Mouse (Mus musculus) heart, embryonic 10.5 days (tissue): ENCODE measurements at regions not wholly inside any gene's neighbourhood (a gene's known extent, or its start where the extent isn't known, plus 50 kb on each side); places are given as distances from the start of the nearest gene placed in this dataset.
A peak's percentile ranks its signal among the peaks of the same experiment; 100 is the strongest.

ENCODE experiments used
- DNase-seq: peaks from one replicate; pipeline ENCODE4 v3.0.0-alpha.2; 2017; ENCODE audit warnings: low spot score
- H3K27ac ChIP-seq: fragments of 300-500 bp; sonication (generic); 2 replicates; pipeline ENCODE4 v1.5.1; 2016; ENCODE audit warnings: mild to moderate bottlenecking
- H3K27me3 ChIP-seq: fragments of 300-500 bp; sonication (generic); 2 replicates; pipeline ENCODE4 v1.6.1; 2016; ENCODE audit warnings: mild to moderate bottlenecking; ENCODE audit not compliant: poor library complexity, insufficient read depth, severe bottlenecking
- H3K36me3 ChIP-seq: fragments of 300-500 bp; sonication (generic); 2 replicates; pipeline ENCODE4 v1.6.1; 2016; ENCODE audit warnings: mild to moderate bottlenecking, moderate library complexity
- H3K4me1 ChIP-seq: fragments of 300-500 bp; sonication (generic); 2 replicates; pipeline ENCODE4 v1.6.1; 2016; ENCODE audit warnings: mild to moderate bottlenecking
- H3K4me3 ChIP-seq: fragments of 300-500 bp; sonication (generic); 2 replicates; pipeline ENCODE4 v1.5.1; 2016; ENCODE audit warnings: mild to moderate bottlenecking, moderate library complexity
- H3K9me3 ChIP-seq: fragments of 300-500 bp; sonication (generic); 2 replicates; pipeline ENCODE4 v1.6.1; 2016; ENCODE audit warnings: mild to moderate bottlenecking, moderate library complexity
- WGBS: fragments of 180-500 bp; shearing (Covaris S2); methylation state at CpG from one replicate; pipeline ENCODE4 v1.1.7; 2016; 5-methylcytosine and 5-hydroxymethylcytosine counted together

DNA sequence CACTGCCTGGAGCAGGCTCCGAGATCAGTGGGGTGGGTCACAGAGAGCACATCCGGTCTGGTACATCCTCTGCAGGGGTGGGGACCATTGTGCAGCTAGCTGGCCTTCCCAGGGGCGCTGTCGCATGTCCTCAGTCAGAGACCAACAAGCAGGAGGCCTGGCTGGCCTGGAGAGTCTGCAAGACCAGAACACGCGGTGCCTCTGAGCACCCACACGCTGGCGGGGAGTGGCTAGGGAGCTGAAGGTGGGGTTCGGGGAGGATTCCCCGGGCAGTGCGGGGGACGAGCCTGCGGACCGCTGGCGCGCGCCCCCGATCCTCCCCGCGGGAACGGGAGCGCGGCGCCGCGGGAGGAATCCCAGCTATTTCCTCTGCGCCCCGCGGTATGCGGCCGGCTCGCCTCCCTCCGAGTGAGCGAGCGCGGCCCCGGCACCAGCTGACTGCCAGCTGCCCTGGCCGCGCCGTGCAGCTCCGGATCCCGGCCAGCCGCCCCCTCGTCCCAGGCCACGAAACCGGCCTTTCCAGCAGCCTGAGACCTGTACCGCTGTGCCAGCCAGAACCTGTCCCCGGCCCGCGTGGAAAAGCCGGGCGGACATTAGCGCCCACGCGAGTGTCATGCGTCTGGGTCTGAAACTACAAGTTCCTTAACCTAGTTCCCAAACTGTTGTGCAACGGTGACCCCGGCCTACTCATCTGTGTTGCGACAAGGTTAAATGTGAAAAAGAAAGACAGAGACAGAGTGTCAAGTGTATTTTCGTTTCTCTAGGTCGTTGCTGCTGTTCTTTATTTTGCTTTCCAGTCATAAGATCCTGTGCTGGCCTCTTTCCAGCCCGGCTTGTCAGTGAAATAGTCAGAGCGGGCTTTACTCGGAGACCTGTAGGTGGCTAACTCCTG is 61.2 kb downstream of the Pkdcc start:
- H3K27me3 ChIP-seq: peaks cover 14% of the 10 kb centered on the region; the same call in 1 of the 2 replicates
- H3K36me3 ChIP-seq: no peaks in the 10 kb centered on the region
- WGBS: 3% methylated on average over 64 of the region's 64 CpGs
- DNase-seq: peak; percentile 92
- H3K9me3 ChIP-seq: no peaks in the 10 kb centered on the region
- peak overlapping the region; percentile 61 for H3K4me3 ChIP-seq
- peak overlapping the region; percentile 91 for H3K27ac ChIP-seq
- peaks cover 62% of the 10 kb centered on the region for H3K4me1 ChIP-seq

DNA sequence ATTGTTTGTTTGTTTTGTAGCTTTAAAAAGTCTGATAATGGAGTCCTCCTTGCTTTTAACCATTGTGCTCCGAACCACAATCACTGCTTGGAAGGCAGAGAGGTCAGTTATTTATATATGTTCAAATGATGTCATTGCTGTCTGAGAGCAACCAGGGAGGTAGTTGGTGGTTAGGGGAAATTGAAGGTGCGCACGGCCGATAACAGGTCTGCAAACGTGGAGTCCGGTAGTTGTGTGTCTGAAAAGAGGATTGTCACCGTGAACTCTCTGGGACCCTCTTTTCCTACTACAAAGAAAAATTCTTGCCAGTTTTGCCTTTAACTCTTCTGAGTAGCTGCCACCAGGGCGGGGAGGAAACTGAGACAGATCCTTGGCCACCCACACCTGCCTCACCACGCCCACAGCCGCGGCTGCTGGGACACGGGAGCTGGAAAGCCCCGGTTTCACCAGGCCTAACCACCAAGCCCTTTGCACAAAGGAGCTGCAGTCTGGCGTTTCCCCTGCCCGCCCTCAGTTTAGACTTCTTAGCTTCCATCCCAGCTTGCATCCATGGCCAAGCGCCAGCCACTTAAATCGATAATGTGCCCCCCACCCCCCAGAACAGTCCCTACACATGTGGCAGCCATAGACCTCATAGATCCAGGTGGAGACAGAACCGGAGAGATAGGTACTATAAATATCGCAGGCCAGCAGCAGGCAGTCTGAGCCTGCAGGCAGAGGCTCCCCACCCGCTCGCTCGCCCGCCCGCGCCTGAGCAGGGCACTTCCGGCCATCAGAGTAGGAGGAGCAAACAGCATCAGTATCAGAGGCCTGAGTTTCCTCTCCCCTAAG is 62.2 kb downstream of the Pkdcc start:
- Histone ChIP-seq H3K9me3 (no peaks in the 10 kb centered on the region), H3K36me3 (no peaks in the 10 kb centered on the region), H3K27me3 (peaks cover 14% of the 10 kb centered on the region; the same call in 1 of the 2 replicates), H3K27ac (peak overlapping the region; percentile 91), H3K4me3 (peak overlapping the region; percentile 54), H3K4me1 (peaks cover 62% of the 10 kb centered on the region)
- peak; percentile 91 for DNase-seq
- WGBS: 11% methylated on average over 26 of the region's 26 CpGs

DNA sequence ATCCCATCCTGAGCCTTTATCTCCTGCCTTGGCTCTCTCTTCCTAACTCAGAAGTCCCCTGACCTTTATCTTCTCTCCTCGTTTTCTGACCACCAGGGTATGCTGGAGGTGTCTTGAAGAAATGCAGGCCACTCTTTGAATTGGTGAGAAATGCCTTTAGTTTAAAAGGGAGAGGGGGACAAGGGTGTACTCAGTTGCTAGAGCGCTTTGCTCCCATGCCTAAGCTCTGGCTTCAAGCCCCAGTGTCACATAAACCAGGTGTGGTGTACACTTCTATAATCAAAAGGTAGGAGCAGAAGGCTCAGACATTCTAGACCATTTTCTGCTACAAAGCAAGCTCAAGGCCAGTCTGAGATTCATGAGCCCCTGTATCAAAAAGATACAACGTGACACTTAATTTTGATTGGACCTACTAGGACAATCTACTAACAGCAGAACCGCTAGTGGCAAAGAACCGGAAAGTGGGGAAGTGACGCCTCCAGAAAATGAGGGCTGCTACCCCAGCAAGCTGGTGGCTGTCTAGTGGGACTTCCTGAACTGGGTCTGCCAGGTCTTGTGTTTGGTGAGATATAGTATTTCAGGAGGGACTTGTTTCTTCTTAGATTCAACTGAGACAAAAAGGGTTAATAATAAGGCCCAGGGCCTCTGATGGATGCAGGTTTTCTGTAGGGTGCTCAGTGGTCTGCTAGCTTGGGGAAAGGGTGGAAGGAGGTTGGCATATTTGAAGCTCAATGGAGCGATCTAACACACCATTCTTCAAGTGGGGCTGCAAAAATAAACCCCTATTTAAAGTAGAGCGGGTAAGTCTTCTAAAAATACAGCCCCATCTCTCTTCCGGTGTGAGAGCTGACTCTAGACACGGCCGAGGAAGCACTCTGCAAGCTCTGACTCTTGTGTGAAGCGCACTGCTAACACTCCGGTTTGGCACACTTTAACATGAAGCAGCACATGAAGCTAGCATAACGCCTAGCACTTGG is 63.1 kb downstream of the Pkdcc start:
- Histone ChIP-seq H3K27me3 (peaks cover 8% of the 10 kb centered on the region; the same call in 1 of the 2 replicates), H3K4me1 (peaks cover 55% of the 10 kb centered on the region), H3K36me3 (no peaks in the 10 kb centered on the region), H3K27ac (peak overlapping the region; percentile 91), H3K4me3 (peak overlapping the region; percentile 54), H3K9me3 (no peaks in the 10 kb centered on the region)
- DNase-seq: no peak
- 54% methylated on average over 14 of the region's 14 CpGs for WGBS

DNA sequence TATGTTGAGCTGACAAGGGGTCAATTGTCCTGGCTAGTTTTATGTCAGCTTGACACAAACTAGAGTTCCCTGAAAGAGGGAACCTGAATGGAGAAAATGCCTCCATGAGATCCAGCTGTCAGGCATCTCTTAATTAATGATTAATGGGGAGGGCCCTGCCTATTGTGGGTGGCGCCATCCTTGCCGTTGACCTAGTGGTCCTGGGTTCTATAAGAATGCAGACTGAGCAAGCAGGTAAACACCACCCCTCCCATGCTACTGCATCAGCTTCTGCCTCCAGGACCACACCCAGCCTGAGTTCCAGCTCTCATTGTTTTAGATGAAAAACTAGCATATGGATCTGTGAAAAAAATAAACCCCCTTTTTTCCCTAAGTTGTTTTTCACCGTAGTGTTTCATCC is 67.4 kb upstream of the Eml4 start:
- H3K36me3 ChIP-seq: no peaks in the 10 kb centered on the region
- no peaks in the 10 kb centered on the region for H3K9me3 ChIP-seq
- H3K4me1 ChIP-seq: peaks cover 25% of the 10 kb centered on the region
- WGBS: 86% methylated on average over 3 of the region's 3 CpGs
- H3K4me3 ChIP-seq: no peak overlapping the region
- no peak overlapping the region for H3K27ac ChIP-seq
- DNase-seq: no peak
- H3K27me3 ChIP-seq: no peaks in the 10 kb centered on the region

DNA sequence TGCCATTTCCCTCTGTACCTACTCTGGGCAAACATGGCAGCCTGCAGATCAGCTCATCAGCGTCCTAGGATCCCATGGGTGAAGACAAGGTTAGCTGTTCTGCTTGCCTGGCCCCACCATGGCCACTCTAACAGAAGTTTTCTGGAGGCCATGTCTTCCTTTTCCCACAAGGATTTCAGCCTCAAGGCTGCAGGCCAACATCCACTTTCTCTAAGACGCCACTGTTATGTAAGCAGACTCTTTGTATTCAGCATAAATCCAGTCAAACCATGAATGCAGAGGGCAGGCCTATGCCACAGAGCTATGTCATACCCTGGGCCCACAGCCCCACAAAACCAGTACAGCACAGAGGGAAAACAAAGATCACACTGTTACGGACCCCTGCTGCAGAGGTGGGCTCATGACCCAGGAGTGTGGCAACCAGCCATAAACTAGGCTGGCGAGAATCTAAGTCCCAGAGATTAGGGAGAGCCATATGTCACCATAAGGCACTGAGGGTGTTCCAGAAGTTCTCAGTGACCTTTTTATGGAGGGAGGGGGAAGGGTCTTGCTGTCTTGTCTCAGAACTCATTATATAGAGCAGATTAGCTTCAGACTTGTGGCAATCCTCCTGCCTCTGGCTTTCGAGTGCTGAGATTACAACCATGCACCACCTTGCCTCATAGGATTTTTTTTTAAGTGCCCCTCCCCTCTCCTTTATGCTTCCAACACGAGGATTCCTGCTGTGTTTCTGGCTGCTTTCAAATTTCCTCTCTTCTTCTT is 63.2 kb upstream of the Eml4 start:
- Histone ChIP-seq H3K27ac (peak overlapping the region; percentile 80), H3K27me3 (no peaks in the 10 kb centered on the region), H3K4me1 (peaks cover 9% of the 10 kb centered on the region), H3K36me3 (no peaks in the 10 kb centered on the region), H3K9me3 (no peaks in the 10 kb centered on the region), H3K4me3 (peak overlapping the region; percentile 40)
- WGBS: 51% methylated on average over 6 of the region's 6 CpGs
- no peak for DNase-seq

DNA sequence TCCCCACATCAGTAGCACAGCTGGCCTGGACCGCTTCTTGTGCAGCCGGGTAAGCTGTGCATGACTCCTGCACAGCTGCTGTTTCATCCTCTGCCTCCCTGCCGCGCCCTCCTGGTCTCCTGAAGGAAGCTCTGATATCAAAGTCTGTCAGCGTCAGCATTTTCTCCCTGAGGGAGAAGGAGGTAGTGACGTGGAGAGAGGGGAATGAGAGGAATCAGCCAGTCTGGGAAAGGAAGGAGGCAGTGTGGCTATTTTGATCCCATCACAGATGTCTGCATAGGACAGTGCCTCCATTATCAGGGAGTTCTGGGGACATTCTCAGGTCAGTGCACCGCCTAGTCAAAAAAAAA is 62.6 kb upstream of the Eml4 start:
- WGBS: 8% methylated on average over 7 of the region's 7 CpGs

DNA sequence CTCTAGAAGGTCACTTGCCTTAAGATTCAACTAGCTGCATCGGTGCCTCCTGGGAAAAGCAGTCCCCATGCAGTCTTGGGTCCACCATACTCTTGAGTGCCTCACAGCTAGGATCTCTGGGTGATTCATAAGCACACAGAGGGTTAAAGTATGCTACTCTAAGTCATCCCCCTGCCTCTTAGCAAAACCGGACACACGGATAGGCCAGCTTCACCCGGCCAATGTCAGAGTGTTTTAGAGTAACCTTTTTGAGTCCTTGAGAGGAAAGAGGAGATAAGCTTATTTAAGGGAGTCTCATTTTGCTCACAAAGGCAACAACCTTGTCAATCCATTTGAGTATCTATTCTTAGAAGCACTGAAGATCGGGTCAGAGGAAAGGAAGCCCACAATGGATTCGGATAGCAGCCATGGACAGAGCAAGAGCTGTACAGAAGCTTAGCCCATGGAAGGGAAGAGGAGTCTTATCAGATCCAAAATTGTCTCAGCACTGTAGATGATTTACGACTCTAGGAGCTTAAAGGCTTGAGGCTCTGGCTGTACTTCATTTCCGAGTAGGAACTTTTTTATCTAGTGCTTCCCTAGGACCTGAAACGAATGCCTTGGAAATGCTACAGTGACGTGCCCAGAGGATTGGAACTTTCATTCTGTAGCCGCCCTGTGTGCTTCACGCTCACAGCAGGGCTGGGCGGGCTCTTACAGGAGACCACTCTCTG is 55.0 kb upstream of the Eml4 start:
- Histone ChIP-seq H3K4me1 (peaks cover 13% of the 10 kb centered on the region; the same call in 1 of the 2 replicates), H3K27ac (peak overlapping the region; percentile 86), H3K9me3 (no peaks in the 10 kb centered on the region), H3K27me3 (no peaks in the 10 kb centered on the region), H3K4me3 (peak overlapping the region; percentile 43), H3K36me3 (no peaks in the 10 kb centered on the region)
- no peak for DNase-seq
- 37% methylated on average over 13 of the region's 13 CpGs for WGBS

More for the DNA sequence above, 62.6 kb upstream of the Eml4 start:
- DNase-seq: peak; percentile 83
- Histone ChIP-seq H3K4me1 (peaks cover 9% of the 10 kb centered on the region), H3K27me3 (no peaks in the 10 kb centered on the region), H3K4me3 (peak overlapping the region; percentile 40), H3K36me3 (no peaks in the 10 kb centered on the region), H3K27ac (peak overlapping the region; percentile 80), H3K9me3 (no peaks in the 10 kb centered on the region)

DNA sequence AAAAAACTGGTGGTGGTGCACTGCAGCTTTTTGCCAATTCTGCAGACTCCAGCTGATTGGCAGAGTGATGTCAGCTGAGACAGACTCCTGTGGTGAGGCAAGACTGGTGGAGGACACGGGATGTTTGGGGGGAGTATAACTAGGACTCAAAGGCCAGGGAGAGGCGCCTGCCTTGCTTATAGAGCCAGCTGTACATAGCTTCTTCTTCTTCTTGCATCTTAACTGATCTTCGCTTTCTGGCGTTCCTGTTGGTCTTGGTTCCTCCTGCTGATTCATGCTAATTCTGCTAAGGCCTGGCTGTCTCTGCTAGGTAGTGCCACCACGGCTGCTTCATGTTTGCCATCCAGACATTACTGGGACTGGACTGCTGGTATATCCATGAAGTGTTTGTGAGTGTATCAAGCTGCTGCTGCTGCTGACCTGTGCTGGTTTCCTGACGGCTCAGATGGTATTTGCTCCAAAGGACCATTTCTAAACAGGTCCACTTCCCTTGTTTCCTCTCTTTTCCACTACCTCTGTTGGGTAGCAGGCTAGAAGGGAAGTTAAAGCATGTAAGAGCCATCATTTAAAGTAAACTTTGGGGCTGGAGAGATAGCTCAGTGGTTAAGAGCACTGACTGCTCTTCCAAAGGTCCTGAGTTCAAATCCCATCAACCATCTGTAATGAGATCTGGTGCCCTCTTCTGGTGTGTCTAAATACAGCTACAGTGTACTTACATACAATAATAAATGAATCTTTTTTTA is 53.2 kb upstream of the Eml4 start:
- Histone ChIP-seq H3K4me3 (no peak overlapping the region), H3K4me1 (peaks cover 18% of the 10 kb centered on the region; the same call in 1 of the 2 replicates), H3K36me3 (no peaks in the 10 kb centered on the region), H3K27me3 (no peaks in the 10 kb centered on the region), H3K9me3 (no peaks in the 10 kb centered on the region), H3K27ac (no peak overlapping the region)
- no peak for DNase-seq
- 71% methylated on average over 6 of the region's 6 CpGs for WGBS
